Mouse (Mus musculus): ENCODE data around the gene Capn12.

DNA sequence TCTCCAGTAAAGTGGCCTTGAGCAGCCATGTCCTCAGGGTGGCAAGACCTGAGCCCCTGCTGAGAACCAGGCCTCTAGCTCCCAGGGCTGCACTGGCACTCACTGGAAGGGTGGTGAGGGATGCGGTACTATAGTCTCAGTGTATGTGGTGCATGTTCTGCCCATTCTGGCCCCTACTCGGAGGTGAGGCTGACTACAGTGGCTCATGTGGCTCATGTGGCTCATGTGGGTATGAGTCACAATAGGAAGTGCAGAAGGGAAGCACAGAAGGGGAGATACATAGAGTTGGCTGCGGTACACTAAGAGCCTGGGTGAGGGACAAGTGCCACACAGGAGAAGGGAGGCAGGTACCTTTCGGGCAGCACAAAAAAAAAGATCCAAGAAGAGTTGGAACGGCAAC, 26.0 kb downstream of the Capn12 start:
- no peak for TF ChIP-seq CTCF (IDR thresholded peaks at IDR 0.05; ENCODE audit: low read depth, low read length)
- no peak for TF ChIP-seq GATA1 (IDR thresholded peaks at IDR 0.05; ENCODE audit: borderline replicate concordance, low read length)
- TF ChIP-seq GATA2 (IDR thresholded peaks at IDR 0.05; ENCODE audit: borderline replicate concordance, low read depth, low read length) = no peak
- TF ChIP-seq POLR2AphosphoS5 (IDR thresholded peaks at IDR 0.05; ENCODE audit: insufficient replicate concordance, low read depth, low read length) = no peak
- no peak for TF ChIP-seq TAL1 (conservative IDR thresholded peaks at IDR 0.05; ENCODE audit: low read depth, low read length)
